Mouse (Mus musculus): ENCODE measurements around the gene Fkbp3.

Fkbp3 gene

GRCm38 (mm10) chr12:65035839-65036189, 38.0 kb downstream of the Fkbp3 start:
- no peak for DNase-seq (ENCODE audit: low spot score)

GRCm38 (mm10) chr12:65022842-65023241, 51.0 kb downstream of the Fkbp3 start:
- DNase-seq (ENCODE audit: low spot score), result no peak
